In genomic region chr4:149988931-149989556, GRCm38 (mm10) we compare ENCODE assay signal across 8 mouse cellular contexts. TPM values are rescaled to one million over a fixed set of nuclear protein-coding genes. Genes with fewer than 3 reads are reported as not detected.
DNase-seq lines count a peak whose midpoint lies in the region; ATAC-seq and TF ChIP-seq lines count a peak whose summit lies in the region.

No protein-coding gene starts in this region.

- TF ChIP-seq CTCF in heart, adult 2 months (IDR thresholded peaks at IDR 0.05): no peak

- ATAC-seq in embryonic facial prominence, embryonic 14.5 days (ENCODE audit: low read depth): peak; percentile 93

- H3K27me3 ChIP-seq in embryonic facial prominence, embryonic 14.5 days (replicated peaks; ENCODE audit: control insufficient read depth, insufficient read depth, low read length): no peaks in the 10 kb centered on the region
- no peaks in the 10 kb centered on the region for H3K27me3 ChIP-seq in heart, adult 2 months (ENCODE audit: control insufficient read depth, insufficient read depth, low read length)

- peak overlapping the region; percentile 49 for H3K4me2 ChIP-seq in embryonic facial prominence, embryonic 14.5 days (ENCODE audit: low read depth, low read length)

- H3K4me3 ChIP-seq in embryonic facial prominence, embryonic 14.5 days (ENCODE audit: low read depth, low read length): peak overlapping the region; percentile 24
- peak overlapping the region; percentile 25; the same call in 1 of the 2 replicates for H3K4me3 ChIP-seq in heart, adult 2 months

- peak; percentile 91 for DNase-seq in 3T3-L1 (ENCODE audit: low read depth, low spot score)
- peak; percentile 57 to 74 for DNase-seq in adrenal gland, postnatal 4 days (ENCODE audit: low spot score in 2 of 2)
- DNase-seq in embryonic facial prominence, embryonic 14.5 days (ENCODE audit: low spot score): peak; percentile 94
- peak; percentile 90 to 92 for DNase-seq in heart, adult 2 months
- DNase-seq in kidney, adult 8-10 months: peak; percentile 92 to 94
- DNase-seq in liver: peak; percentile 92
- DNase-seq in monocyte, adult 2 months (ENCODE audit: low read depth in 1 of 2, low spot score in 2 of 2): peak; percentile 33 to 71
- DNase-seq in spleen, postnatal 36 days (ENCODE audit: low spot score in 2 of 2): peak; percentile 86 to 87

- no peak overlapping the region for H3K27ac ChIP-seq in embryonic facial prominence, embryonic 14.5 days (replicated peaks; ENCODE audit: low read depth, low read length)
- H3K27ac ChIP-seq in heart, adult 2 months: peak overlapping the region; percentile 80

- TF ChIP-seq POLR2A in heart, adult 2 months (IDR thresholded peaks at IDR 0.05; ENCODE audit: insufficient read depth, low read depth, low read length): peak; percentile 36; the same call in 1 of the 2 replicates

- TF ChIP-seq EP300 in heart, adult 2 months (IDR thresholded peaks at IDR 0.05; ENCODE audit: insufficient read depth, low read depth, low read length): no peak

- WGBS in embryonic facial prominence, embryonic 14.5 days: 8% methylated on average over 21 of the region's 21 CpGs
- WGBS in heart, adult 2 months: 5% methylated on average over 21 of the region's 21 CpGs

- intact Hi-C loops in heart, adult 2 months (cut with DNase I): no loop called here

- H3K9ac ChIP-seq in embryonic facial prominence, embryonic 14.5 days (ENCODE audit: low read depth, low read length): 0 out of 2 replicates have a peak overlapping the region, but pooled peaks have one; percentile 20
- H3K9ac ChIP-seq in heart, adult 2 months (ENCODE audit: low read depth, low read length): no peak overlapping the region

- no peaks in the 10 kb centered on the region for H3K36me3 ChIP-seq in embryonic facial prominence, embryonic 14.5 days (ENCODE audit: control insufficient read depth, insufficient read depth, low read length)
- no peaks in the 10 kb centered on the region for H3K36me3 ChIP-seq in heart, adult 2 months (ENCODE audit: control insufficient read depth, insufficient read depth, low read length)

- H3K4me1 ChIP-seq in embryonic facial prominence, embryonic 14.5 days (ENCODE audit: control insufficient read depth, insufficient read depth, low read length): peaks cover 23% of the 10 kb centered on the region
- peaks cover 10% of the 10 kb centered on the region for H3K4me1 ChIP-seq in heart, adult 2 months (ENCODE audit: control insufficient read depth, insufficient read depth, low read length)

- no peaks in the 10 kb centered on the region for H3K79me2 ChIP-seq in heart, adult 2 months (replicated peaks; ENCODE audit: control insufficient read depth, insufficient read depth, low read length)

- no peaks in the 10 kb centered on the region for H3K9me3 ChIP-seq in embryonic facial prominence, embryonic 14.5 days (ENCODE audit: control insufficient read depth, low read length)

RNA-seq across cellular contexts. Expression of gene H6pd, which starts 19.8 kb away (rescaled TPM):
- 100 to 1,000 TPM; 108 to 120 TPM for total RNA-seq in adrenal gland, postnatal 4 days (2021)
- polyA plus RNA-seq in embryonic facial prominence, embryonic 14.5 days (2014; fragmentation: Nextera tagmentation; extraction: Ambion mirVana): 14.1 and 14.7 TPM in 2 replicates
- 10 to 100 TPM; 39.0 to 44.2 TPM for total RNA-seq in heart, adult 2 months (2021)
- polyA plus RNA-seq in heart, adult 2 months (2012; rRNA removed): 27.4 and 29.5 TPM in 2 replicates

RNA-seq across cellular contexts. Expression of gene Spsb1, which starts 34.2 kb away (rescaled TPM):
- total RNA-seq in adrenal gland, postnatal 4 days (2021): 10 to 100 TPM; 36.9 to 42.0 TPM
- polyA plus RNA-seq in embryonic facial prominence, embryonic 14.5 days (2014; fragmentation: Nextera tagmentation; extraction: Ambion mirVana): 16.3 and 19.6 TPM in 2 replicates
- total RNA-seq in heart, adult 2 months (2021): 10 to 100 TPM; 28.3 to 35.3 TPM
- polyA plus RNA-seq in heart, adult 2 months (2012; rRNA removed): 32.2 and 38.7 TPM in 2 replicates
